Mouse (Mus musculus) megakaryocyte, embryonic 14.5 days (primary cell): ENCODE measurements around the gene Fzr1.

Experiments used
- FLI1 ChIP-seq: IDR thresholded peaks from 2 replicates; pipeline ENCODE4 v1.6.1; 2012; ENCODE audit warnings: low read length, inconsistent platforms, mixed read lengths
- GATA1 ChIP-seq: IDR thresholded peaks from 3 replicates; pipeline ENCODE4 v1.6.1; 2012; ENCODE audit warnings: mixed read lengths, low read length, inconsistent platforms, borderline replicate concordance

GRCm38 (mm10) chr10:81389801-81390677 lies 11.7 kb upstream of the Fzr1 start:
- TF ChIP-seq GATA1 (no peak), FLI1 (no peak)
